8 mouse cellular contexts compared by ENCODE assay signal in the genomic region with DNA sequence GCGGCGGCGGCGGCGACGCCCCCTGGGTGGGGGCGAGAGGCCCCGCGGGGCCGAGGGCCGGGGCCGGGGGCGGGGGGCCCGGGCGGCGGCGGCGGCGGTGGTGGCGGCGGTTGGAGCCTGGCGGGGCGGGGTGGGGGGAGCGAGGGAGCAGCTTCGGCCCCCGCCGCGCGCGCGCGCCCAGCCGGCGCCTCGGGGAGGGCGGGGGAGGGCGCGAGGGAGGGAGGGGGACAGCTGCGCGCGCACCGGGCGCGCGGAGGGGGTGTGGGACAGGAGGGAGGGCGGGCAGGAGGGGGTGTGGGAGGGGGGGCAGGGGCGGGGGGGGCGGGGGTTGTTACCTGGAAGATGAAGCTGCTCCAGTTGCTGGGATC. TPM values are rescaled to one million over a fixed set of nuclear protein-coding genes. Genes with fewer than 3 reads are reported as not detected.
DNase-seq lines count a peak whose midpoint lies in the region; ATAC-seq and TF ChIP-seq lines count a peak whose summit lies in the region.

No protein-coding gene starts in this region.

- no peaks in the 10 kb centered on the region for H3K27me3 ChIP-seq in thymus, adult 2 months (ENCODE audit: control insufficient read depth, insufficient read depth, low read length)
- no peaks in the 10 kb centered on the region for H3K27me3 ChIP-seq in limb, embryonic 10.5 days (ENCODE audit: low read depth, poor library complexity, severe bottlenecking)
- H3K27me3 ChIP-seq in neural tube, embryonic 13.5 days: no peaks in the 10 kb centered on the region

- no peak for TF ChIP-seq POLR2A in thymus, adult 2 months (IDR thresholded peaks at IDR 0.05; ENCODE audit: control insufficient read depth, extremely low read depth, insufficient read depth, low read length, poor library complexity)

- no peak for ATAC-seq in neural tube, embryonic 13.5 days (ENCODE audit: low read depth)

- peak overlapping the region; percentile 100 for H3K9ac ChIP-seq in neural tube, embryonic 13.5 days

- intact Hi-C loops in gastrocnemius, adult 2 months (cut with DNase I): loop anchor here (5.0 to 10.0 kb wide), 4 partner anchors 76 to 272 kb away; partner anchors contain the start of gene Mapk3
- intact Hi-C loops in gastrocnemius, postnatal 36 days (cut with DNase I): loop anchor here (1.0 kb wide), 1 partner anchor 9 kb away; the partner anchor contains the start of gene Pagr1a

- H3K36me3 ChIP-seq in thymus, adult 2 months (ENCODE audit: control insufficient read depth, insufficient read depth, low read length): peaks cover 7% of the 10 kb centered on the region; the same call in 1 of the 2 replicates
- peaks cover 85% of the 10 kb centered on the region for H3K36me3 ChIP-seq in limb, embryonic 10.5 days
- H3K36me3 ChIP-seq in neural tube, embryonic 13.5 days: peaks cover 34% of the 10 kb centered on the region

- peaks cover 34% of the 10 kb centered on the region for H3K4me1 ChIP-seq in thymus, adult 2 months (replicated peaks; ENCODE audit: control insufficient read depth, insufficient read depth, low read length)
- H3K4me1 ChIP-seq in limb, embryonic 10.5 days: peaks cover 46% of the 10 kb centered on the region
- H3K4me1 ChIP-seq in neural tube, embryonic 13.5 days (replicated peaks): peaks cover 48% of the 10 kb centered on the region

- DNase-seq in gastrocnemius, adult 2 months: no peak
- DNase-seq in gastrocnemius, postnatal 36 days: no peak
- peak; percentile 79 for DNase-seq in thymus, adult 2 months
- DNase-seq in thymus, postnatal 36 days: no peak
- no peak for DNase-seq in limb, embryonic 10.5 days (ENCODE audit: low spot score)
- DNase-seq in T-cell, adult 2 months (ENCODE audit: low spot score): no peak
- DNase-seq in frontal cortex, postnatal 10 days (ENCODE audit: low spot score in 2 of 2): no peak

- WGBS in thymus, adult 2 months: 30% methylated on average over 2 of the region's 48 CpGs
- WGBS in limb, embryonic 10.5 days: 0% methylated on average over 2 of the region's 48 CpGs
- WGBS in neural tube, embryonic 13.5 days: no CpG with 5 or more reads among the region's 48 CpGs

- TF ChIP-seq CTCF in gastrocnemius, adult 2 months (IDR thresholded peaks at IDR 0.05): no peak
- TF ChIP-seq CTCF in thymus, adult 2 months (IDR thresholded peaks at IDR 0.05; ENCODE audit: borderline replicate concordance, control insufficient read depth, extremely low read depth, insufficient read depth, low read length, poor library complexity): no peak

- H3K4me3 ChIP-seq in gastrocnemius, adult 2 months: peak overlapping the region; percentile 95
- H3K4me3 ChIP-seq in thymus, adult 2 months (ENCODE audit: control insufficient read depth, insufficient read depth, low read length): peak overlapping the region; percentile 86
- H3K4me3 ChIP-seq in limb, embryonic 10.5 days: peak overlapping the region; percentile 83
- H3K4me3 ChIP-seq in neural tube, embryonic 13.5 days: peak overlapping the region; percentile 97

- peak overlapping the region; percentile 98 for H3K27ac ChIP-seq in gastrocnemius, adult 2 months
- H3K27ac ChIP-seq in thymus, adult 2 months (ENCODE audit: control insufficient read depth, insufficient read depth, low read length): peak overlapping the region; percentile 89; the same call in 1 of the 2 replicates
- peak overlapping the region; percentile 99 for H3K27ac ChIP-seq in limb, embryonic 10.5 days
- H3K27ac ChIP-seq in neural tube, embryonic 13.5 days (replicated peaks): peak overlapping the region; percentile 100

- H3K9me3 ChIP-seq in limb, embryonic 10.5 days (replicated peaks): no peaks in the 10 kb centered on the region
- no peaks in the 10 kb centered on the region for H3K9me3 ChIP-seq in neural tube, embryonic 13.5 days

- peak overlapping the region; percentile 99 for H3K4me2 ChIP-seq in neural tube, embryonic 13.5 days

RNA-seq across cellular contexts. Expression of gene Maz, which starts 0.2 kb away (rescaled TPM):
- total RNA-seq in gastrocnemius, adult 2 months (2021): 10 to 100 TPM; 74.5 to 79.0 TPM
- 10 to 100 TPM; 69.8 to 76.4 TPM for total RNA-seq in gastrocnemius, postnatal 36 days (2021)
- polyA plus RNA-seq in thymus, adult 2 months (2012; rRNA removed): 954 and 1,846 TPM in 2 replicates
- 86.0 and 88.1 TPM in 2 replicates for polyA plus RNA-seq in limb, embryonic 10.5 days (2016; fragmentation: Nextera tagmentation; extraction: Ambion mirVana)
- polyA plus RNA-seq in neural tube, embryonic 13.5 days (2015; fragmentation: Nextera tagmentation; extraction: Ambion mirVana): 71.7 and 72.1 TPM in 2 replicates

RNA-seq across cellular contexts. Expression of gene Prrt2, which starts 5.6 kb away (rescaled TPM):
- under 1 TPM; 0.14 to 0.61 TPM for total RNA-seq in gastrocnemius, adult 2 months (2021)
- under 1 TPM; 0.20 to 0.92 TPM for total RNA-seq in gastrocnemius, postnatal 36 days (2021)
- polyA plus RNA-seq in thymus, adult 2 months (2012; rRNA removed): 49.7 and 53.1 TPM in 2 replicates
- 2.9 and 4.4 TPM in 2 replicates for polyA plus RNA-seq in limb, embryonic 10.5 days (2016; fragmentation: Nextera tagmentation; extraction: Ambion mirVana)
- polyA plus RNA-seq in neural tube, embryonic 13.5 days (2015; fragmentation: Nextera tagmentation; extraction: Ambion mirVana): 22.0 TPM in 2 replicates

RNA-seq across cellular contexts. Expression of gene Gm42742, which starts 5.7 kb away (rescaled TPM):
- 10 to 100 TPM; 19.4 to 21.7 TPM for total RNA-seq in gastrocnemius, adult 2 months (2021)
- total RNA-seq in gastrocnemius, postnatal 36 days (2021): 10 to 100 TPM; 12.9 to 16.6 TPM
- polyA plus RNA-seq in thymus, adult 2 months (2012; rRNA removed): 103 and 113 TPM in 2 replicates
- polyA plus RNA-seq in limb, embryonic 10.5 days (2016; fragmentation: Nextera tagmentation; extraction: Ambion mirVana): 30.8 and 44.7 TPM in 2 replicates
- 47.8 and 81.0 TPM in 2 replicates for polyA plus RNA-seq in neural tube, embryonic 13.5 days (2015; fragmentation: Nextera tagmentation; extraction: Ambion mirVana)

RNA-seq across cellular contexts. Expression of gene Pagr1a, which starts 9.4 kb away (rescaled TPM):
- total RNA-seq in gastrocnemius, adult 2 months (2021): 1 to 10 TPM in 1 of 2 experiments, not detected in 1; 2.4 TPM
- total RNA-seq in gastrocnemius, postnatal 36 days (2021): 10 to 100 TPM in 1 of 2 experiments, 1 to 10 TPM in 1; 6.1 to 11.4 TPM
- polyA plus RNA-seq in thymus, adult 2 months (2012; rRNA removed): 11.9 and 12.7 TPM in 2 replicates
- polyA plus RNA-seq in limb, embryonic 10.5 days (2016; fragmentation: Nextera tagmentation; extraction: Ambion mirVana): 88.5 and 95.0 TPM in 2 replicates
- polyA plus RNA-seq in neural tube, embryonic 13.5 days (2015; fragmentation: Nextera tagmentation; extraction: Ambion mirVana): 49.5 and 50.4 TPM in 2 replicates

RNA-seq across cellular contexts. Expression of gene Pagr1b, which starts 10.3 kb away (rescaled TPM):
- not detected for total RNA-seq in gastrocnemius, adult 2 months (2021)
- not detected for total RNA-seq in gastrocnemius, postnatal 36 days (2021)
- polyA plus RNA-seq in thymus, adult 2 months (2012; rRNA removed): 5.4 and 6.2 TPM in 2 replicates
- 0.90 TPM in 1 of 2 replicates, not detected in the other for polyA plus RNA-seq in limb, embryonic 10.5 days (2016; fragmentation: Nextera tagmentation; extraction: Ambion mirVana)
- polyA plus RNA-seq in neural tube, embryonic 13.5 days (2015; fragmentation: Nextera tagmentation; extraction: Ambion mirVana): 0.50 and 0.61 TPM in 2 replicates

Comparison
In these comparisons a context has a peak if more than half of its experiments do, and no peak if none do; other contexts are left out.
1. RNA of gene Maz, which starts 0.2 kb away (polyA plus RNA-seq): 954 to 1,846 TPM in thymus, adult 2 months; 86.0 to 88.1 TPM in limb, embryonic 10.5 days and 71.7 to 72.1 TPM in neural tube, embryonic 13.5 days; every median in the first group is over 10 times any median in the second.
2. Peak in every context shown above with its lines, with median percentiles within 50 percentile points of each other: H3K27ac ChIP-seq and H3K4me3 ChIP-seq.